Mouse (Mus musculus) left cerebral cortex, adult 9 months (tissue): ENCODE results near the gene Ociad1.

ENCODE experiments used
- DNase-seq, 2 experiments: peaks; one replicate each; pipeline ENCODE4 v3.0.0; 2022; ENCODE audit warnings: low spot score in 2 of 2

Gene Ociad1

DNA sequence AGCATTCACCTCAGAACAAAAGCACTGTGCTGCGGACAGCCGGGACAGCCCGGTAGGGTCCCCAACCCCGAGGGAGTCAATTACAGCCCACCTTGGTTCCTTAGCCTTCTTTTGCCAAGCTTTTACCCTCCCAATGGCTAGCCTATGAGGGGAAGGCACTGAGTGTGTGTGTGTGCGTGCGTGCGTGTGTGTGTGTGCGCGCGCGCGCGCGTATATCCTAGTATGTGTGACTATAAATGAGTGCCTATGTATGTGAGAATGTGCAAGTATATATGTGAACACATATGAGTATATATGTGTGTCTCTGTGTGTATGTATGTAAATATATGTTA is 46.2 kb downstream of the Ociad1 start:
- DNase-seq, result no peak

- DNase-seq, result peak in 1 of 2 experiments; percentile 54
Measured at GRCm38 (mm10) chr5:73339779-73340722, 47.5 kb downstream of the Ociad1 start.

- no peak for DNase-seq
Measured at GRCm38 (mm10) chr5:73340723-73341235, 48.2 kb downstream of the Ociad1 start, which contains the start of gene Ociad2. TSS of gene Ociad2 (minus strand) at chr5:73341028.

DNA sequence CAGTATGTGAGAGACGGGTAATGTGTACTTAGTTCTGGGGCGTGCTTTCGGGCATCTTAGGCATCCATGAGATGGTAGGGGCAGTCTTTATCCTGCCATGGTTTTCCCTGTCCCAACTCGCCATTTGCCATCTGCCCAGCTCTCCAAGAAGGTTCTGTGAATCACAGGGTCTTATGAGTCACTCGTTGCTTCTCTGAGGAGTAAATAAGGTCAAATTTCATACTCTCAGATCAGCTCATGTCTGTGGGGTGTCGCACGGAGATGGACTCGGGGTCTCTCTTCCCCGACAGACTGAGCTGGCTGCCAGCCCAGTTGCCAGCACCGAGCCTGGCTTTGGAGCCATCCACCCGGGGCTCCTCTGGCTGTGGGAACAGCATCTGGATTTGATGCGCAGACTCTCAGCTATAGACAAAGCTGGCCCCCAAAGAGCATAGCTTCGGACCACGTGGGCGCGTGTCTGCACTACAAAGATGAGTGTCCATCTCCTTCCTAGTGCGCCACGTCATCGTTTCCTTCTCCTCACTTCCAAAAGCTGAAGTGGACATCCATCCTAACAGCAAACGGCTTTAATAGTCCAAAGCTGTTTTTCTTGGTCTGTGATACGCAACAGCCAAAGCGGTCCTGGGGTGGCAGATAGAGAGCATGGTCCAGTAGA is 50.2 kb downstream of the Ociad1 start:
- no peak for DNase-seq

DNA sequence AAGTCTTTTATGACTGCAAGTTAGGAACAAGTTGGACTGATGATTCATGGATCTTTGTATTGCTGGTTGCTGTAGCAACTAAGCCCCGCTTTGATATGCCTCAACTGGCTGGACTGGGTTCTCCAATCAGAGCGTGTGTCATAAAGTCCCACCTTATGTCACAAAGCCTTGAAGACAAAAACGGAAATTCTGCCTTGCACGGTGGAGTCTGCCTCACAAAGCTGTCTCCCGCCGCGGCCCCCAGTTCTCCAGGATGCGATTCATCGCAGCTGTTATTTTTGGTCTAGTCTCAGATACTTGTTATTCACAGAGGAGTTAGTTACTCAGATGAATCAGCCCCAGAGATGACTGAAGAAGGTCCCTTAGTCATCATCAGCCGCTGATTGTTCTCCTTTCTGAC is 51.7 kb downstream of the Ociad1 start:
- peak; percentile 85 to 90 for DNase-seq

- no peak for DNase-seq
Measured at GRCm38 (mm10) chr5:73345254-73345653, 52.7 kb downstream of the Ociad1 start.

GRCm38 (mm10) chr5:73349514-73349913 is 56.9 kb downstream of the Ociad1 start:
- DNase-seq, result no peak

DNA sequence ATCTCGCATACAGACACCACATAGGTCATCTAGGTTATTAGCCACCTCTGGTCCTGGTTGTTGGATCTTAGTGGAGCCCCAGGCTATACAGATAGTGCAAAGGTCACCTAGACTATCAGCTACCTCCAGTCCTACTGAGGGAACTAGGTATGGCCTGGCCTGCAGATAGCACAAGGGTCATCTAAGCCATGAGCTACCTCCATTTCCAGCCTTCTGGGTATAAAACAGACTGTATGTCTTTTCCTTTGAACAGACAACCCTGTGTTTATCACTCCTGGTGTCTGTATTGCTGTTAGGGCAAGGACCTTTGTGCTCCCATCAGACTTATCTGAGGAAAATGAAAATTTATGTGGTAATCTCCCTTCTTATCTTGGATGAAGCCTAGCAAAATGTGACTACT is 59.2 kb downstream of the Ociad1 start:
- no peak for DNase-seq

DNA sequence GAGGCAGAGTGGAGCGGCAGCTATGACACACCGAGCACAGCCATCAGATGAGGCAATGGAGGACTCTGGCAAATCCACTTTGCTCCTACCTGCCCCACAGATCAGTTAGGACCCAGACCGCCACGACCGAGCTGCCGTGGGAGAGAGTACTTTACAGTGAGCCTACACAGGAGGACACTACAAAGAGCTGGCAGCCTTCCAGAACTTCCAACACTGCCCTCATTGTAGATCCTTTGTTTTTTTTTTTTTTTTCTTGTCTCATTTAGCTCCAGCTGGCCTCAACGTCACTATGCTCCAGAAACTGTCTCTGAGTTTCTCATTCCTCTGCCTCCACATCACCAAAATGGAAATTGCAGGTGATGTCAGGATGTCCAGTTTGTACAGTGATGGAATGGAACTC is 60.9 kb downstream of the Ociad1 start:
- DNase-seq, result no peak

DNA sequence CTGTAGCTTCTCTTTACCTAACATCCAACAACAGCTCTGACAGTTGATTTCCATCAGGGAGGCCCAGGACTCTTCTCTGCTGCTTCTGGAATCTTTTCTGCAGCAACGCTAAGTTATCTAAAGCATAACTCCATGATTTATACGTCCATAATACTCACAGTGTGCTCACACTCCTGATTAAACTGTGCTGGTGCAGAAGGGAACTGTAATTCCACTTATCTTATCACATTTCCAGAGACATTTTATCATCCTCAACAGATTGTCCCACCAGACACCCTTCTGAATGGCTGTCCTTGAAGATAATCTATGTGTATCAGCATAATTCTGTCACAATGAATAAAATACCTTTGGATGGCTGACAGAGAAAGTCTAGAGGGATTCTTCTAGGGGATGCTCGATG is 61.4 kb downstream of the Ociad1 start:
- DNase-seq, result no peak

- DNase-seq, result no peak
Measured at GRCm38 (mm10) chr5:73355393-73355792, 62.8 kb downstream of the Ociad1 start.

DNA sequence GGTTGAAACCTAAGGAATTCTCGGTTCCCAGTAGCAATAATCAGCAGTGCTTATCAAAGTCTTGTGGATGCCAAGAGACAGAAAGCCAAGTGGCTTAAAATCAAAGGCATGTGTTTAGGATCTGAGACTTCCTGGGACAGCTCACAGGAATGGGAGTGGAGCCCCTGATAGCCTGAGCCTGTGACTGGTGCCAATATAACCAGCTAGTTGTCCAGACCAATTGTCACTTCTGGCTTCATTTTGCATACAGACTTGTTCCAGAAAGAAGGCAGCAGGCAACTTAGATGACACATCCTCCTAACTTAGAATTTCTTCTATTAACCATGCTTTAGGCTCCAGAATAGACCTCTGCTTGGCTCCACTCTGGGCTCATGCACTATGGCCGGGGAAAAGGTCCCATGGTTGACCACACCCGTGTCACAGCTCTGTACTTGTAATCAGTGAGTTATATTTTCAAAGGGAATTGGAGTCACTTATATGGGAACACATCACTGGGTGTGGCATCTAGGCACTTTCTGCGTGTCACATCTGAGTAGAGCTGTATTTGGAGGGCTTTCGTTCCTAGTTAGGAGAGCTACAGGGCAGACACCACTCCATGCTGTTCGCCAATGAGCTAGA is 66.7 kb downstream of the Ociad1 start:
- DNase-seq, result no peak

DNA sequence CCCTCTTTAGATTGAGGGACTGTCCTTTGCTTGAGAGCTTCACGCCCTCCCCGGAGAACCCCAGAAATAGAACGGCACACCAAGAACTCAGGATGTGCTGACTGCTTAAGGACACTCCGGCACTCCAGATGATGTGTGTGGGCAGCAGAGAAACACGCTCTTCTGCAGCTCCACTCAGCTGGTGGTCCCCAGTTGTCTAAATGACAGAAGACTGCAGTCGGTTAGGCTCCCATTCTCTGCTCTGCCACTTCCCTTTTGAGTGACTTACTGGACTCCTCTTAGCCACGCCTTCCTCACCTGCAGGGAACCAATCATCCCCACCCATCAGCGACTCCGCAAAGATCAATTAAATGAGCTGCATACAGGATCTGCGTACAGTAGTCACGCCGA is 67.2 kb downstream of the Ociad1 start:
- peak; percentile 65 to 77 for DNase-seq

DNA sequence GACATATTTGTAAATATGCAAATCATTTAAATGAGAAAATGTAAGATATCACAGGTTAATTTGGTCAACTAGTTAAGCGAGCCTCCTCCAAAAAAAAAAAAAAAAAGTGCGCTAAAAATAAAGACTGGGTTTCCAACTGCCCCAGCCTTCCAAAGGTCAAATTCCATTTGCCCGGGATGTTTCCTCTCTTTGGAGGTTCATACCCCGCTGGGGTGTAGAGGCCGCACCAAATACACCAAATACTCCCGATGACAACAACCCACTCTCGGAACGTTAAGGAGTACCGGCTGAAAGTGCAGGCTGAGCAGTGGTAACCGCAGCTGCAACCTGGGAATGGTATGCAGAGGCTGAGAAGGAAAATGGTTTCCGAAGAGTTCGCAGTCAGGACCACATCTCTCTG is 67.7 kb downstream of the Ociad1 start:
- no peak for DNase-seq

- no peak for DNase-seq
Measured at GRCm38 (mm10) chr5:73362338-73362737, 69.8 kb downstream of the Ociad1 start.

GRCm38 (mm10) chr5:73362791-73363190 is 70.2 kb downstream of the Ociad1 start:
- no peak for DNase-seq
